Mouse (Mus musculus) urinary bladder, adult 2 months (tissue): ENCODE results near the gene Parva. TPM values are rescaled to one million over a fixed set of nuclear protein-coding genes. Genes with fewer than 3 reads are reported as not detected.

Source experiments
- DNase-seq: peaks from one replicate; pipeline ENCODE4 v3.0.0; 2022; ENCODE audit warnings: low spot score
- polyA plus RNA-seq: library from polyadenylated mRNA; depleted of rRNA; stranded (reverse); fragments of >200 nt; gene quantifications from 2 replicates; pipeline ENCODE4 v1.2.3, GENCODE M21; 2012; rRNA removed

Parva gene
- polyA plus RNA-seq, 1 experiment = 140 TPM

- DNase-seq = no peak
Observed at GRCm38 (mm10) chr7:112602966-112603365, 175.7 kb downstream of the Parva start.

GRCm38 (mm10) chr7:112603496-112604170 lies 176.3 kb downstream of the Parva start:
- DNase-seq = no peak

GRCm38 (mm10) chr7:112604209-112604608 lies 176.9 kb downstream of the Parva start:
- DNase-seq = no peak

- DNase-seq = no peak
Observed at GRCm38 (mm10) chr7:112614046-112614790, 186.9 kb downstream of the Parva start.

GRCm38 (mm10) chr7:112614791-112615668 lies 187.7 kb downstream of the Parva start:
- no peak for DNase-seq

- DNase-seq = no peak
Observed at GRCm38 (mm10) chr7:112620322-112621179, 193.2 kb downstream of the Parva start.

- DNase-seq = no peak
Observed at GRCm38 (mm10) chr7:112627481-112627880, 200.2 kb downstream of the Parva start.

- no peak for DNase-seq
Observed at GRCm38 (mm10) chr7:112634505-112635213, 207.4 kb downstream of the Parva start.

GRCm38 (mm10) chr7:112635936-112636335 lies 208.6 kb downstream of the Parva start:
- DNase-seq = no peak

Other genes starting within 250 kb of the Parva start
- 22.9 and 26.8 TPM in 2 replicates for gene Mical2, start 201.6 kb upstream of the Parva start, polyA plus RNA-seq